Mouse (Mus musculus) 416B (cell line): ENCODE data around the gene Wdr1.
A peak's percentile ranks its signal among the peaks of the same experiment; 100 is the strongest.

Experiments used
- DNase-seq: peaks from one replicate; pipeline ENCODE4 v3.0.0; 2011; ENCODE audit warnings: low read depth

Gene Wdr1

GRCm38 (mm10) chr5:38496491-38497057, 66.4 kb downstream of the Wdr1 start:
- no peak for DNase-seq

GRCm38 (mm10) chr5:38493890-38494289, 69.1 kb downstream of the Wdr1 start:
- peak; percentile 86 for DNase-seq

GRCm38 (mm10) chr5:38491763-38492162, 71.3 kb downstream of the Wdr1 start:
- no peak for DNase-seq

GRCm38 (mm10) chr5:38489739-38490138, 73.3 kb downstream of the Wdr1 start:
- DNase-seq: no peak

- peak; percentile 91 for DNase-seq
Observed at GRCm38 (mm10) chr5:38488673-38489615, 74.1 kb downstream of the Wdr1 start.

- no peak for DNase-seq
Observed at GRCm38 (mm10) chr5:38488026-38488425, 75.0 kb downstream of the Wdr1 start.

- DNase-seq: no peak
Observed at GRCm38 (mm10) chr5:38487247-38487646, 75.8 kb downstream of the Wdr1 start.

GRCm38 (mm10) chr5:38485946-38486345, 77.1 kb downstream of the Wdr1 start:
- DNase-seq: no peak

GRCm38 (mm10) chr5:38483518-38484110, 79.4 kb downstream of the Wdr1 start:
- DNase-seq: no peak

- DNase-seq: no peak
Observed at GRCm38 (mm10) chr5:38480822-38481707, 82.0 kb downstream of the Wdr1 start.

- peak; percentile 89 for DNase-seq
Observed at GRCm38 (mm10) chr5:38479908-38480725, 82.9 kb downstream of the Wdr1 start.

- peak; percentile 48 for DNase-seq
Observed at GRCm38 (mm10) chr5:38479545-38479907, 83.5 kb downstream of the Wdr1 start.

- DNase-seq: peak; percentile 80
Observed at GRCm38 (mm10) chr5:38479027-38479426, 84.0 kb downstream of the Wdr1 start.

- DNase-seq: no peak
Observed at GRCm38 (mm10) chr5:38477731-38478445, 85.1 kb downstream of the Wdr1 start.

GRCm38 (mm10) chr5:38476861-38477565, 86.0 kb downstream of the Wdr1 start:
- DNase-seq: no peak
